In genomic region chr8:8951186-8951585, GRCm38 (mm10) we compare ENCODE assay signal across 27 mouse cellular contexts.
DNase-seq lines count a peak whose midpoint lies in the region; ATAC-seq and TF ChIP-seq lines count a peak whose summit lies in the region.
"Had no signal": no experiment of that assay in that cellular context is flagged by ENCODE, and none has a peak within 500 bp of the region (broad histone marks: within the 10 kb centered on the region; RNA-seq: fewer than 3 reads in every experiment).

No protein-coding gene starts in this region.

- H3K4me2 ChIP-seq in kidney, postnatal 0 days (ENCODE audit: low read length), result no peak overlapping the region
- no peak overlapping the region for H3K4me2 ChIP-seq in kidney, embryonic 15.5 days
- no peak overlapping the region for H3K4me2 ChIP-seq in midbrain, postnatal 0 days (ENCODE audit: low read depth, low read length, poor library complexity, severe bottlenecking)
- no peak overlapping the region for H3K4me2 ChIP-seq in liver, embryonic 11.5 days
- no peak overlapping the region for H3K4me2 ChIP-seq in intestine, embryonic 16.5 days (ENCODE audit: low read depth, low read length)
- H3K4me2 ChIP-seq: heart, embryonic 15.5 days; hindbrain, embryonic 14.5 days; midbrain, embryonic 13.5 days had no signal

- peak overlapping the region; percentile 2; the same call in 1 of the 2 replicates for H3K27ac ChIP-seq in kidney, postnatal 0 days
- no peak overlapping the region for H3K27ac ChIP-seq in kidney, embryonic 15.5 days
- no peak overlapping the region for H3K27ac ChIP-seq in midbrain, postnatal 0 days (ENCODE audit: low read depth, low read length)
- no peak overlapping the region for H3K27ac ChIP-seq in liver, embryonic 11.5 days (ENCODE audit: low read depth, low read length)
- H3K27ac ChIP-seq in intestine, embryonic 16.5 days (ENCODE audit: low read length), result no peak overlapping the region
- H3K27ac ChIP-seq: forebrain, embryonic 10.5 days; heart, embryonic 15.5 days; hindbrain, embryonic 14.5 days; midbrain, embryonic 13.5 days had no signal

- no peaks in the 10 kb centered on the region for H3K36me3 ChIP-seq in kidney, postnatal 0 days (ENCODE audit: insufficient read depth, low read length)
- no peaks in the 10 kb centered on the region for H3K36me3 ChIP-seq in kidney, embryonic 15.5 days
- no peaks in the 10 kb centered on the region for H3K36me3 ChIP-seq in midbrain, postnatal 0 days (ENCODE audit: insufficient read depth, low read length)
- H3K36me3 ChIP-seq in liver, embryonic 11.5 days (ENCODE audit: control insufficient read depth, insufficient read depth, low read length), result no peaks in the 10 kb centered on the region
- H3K36me3 ChIP-seq in intestine, embryonic 16.5 days (ENCODE audit: control insufficient read depth, insufficient read depth, low read length), result no peaks in the 10 kb centered on the region
- H3K36me3 ChIP-seq: forebrain, embryonic 10.5 days; heart, embryonic 15.5 days; midbrain, embryonic 13.5 days had no signal

- no peak for TF ChIP-seq CTCF in kidney, postnatal 0 days (IDR thresholded peaks at IDR 0.05; ENCODE audit: low read depth)
- no peak for TF ChIP-seq CTCF in midbrain, postnatal 0 days (IDR thresholded peaks at IDR 0.05)

- H3K4me1 ChIP-seq in kidney, postnatal 0 days (replicated peaks; ENCODE audit: insufficient read depth, low read length), result 0 out of 2 replicates have a peak, but pooled peaks cover 6% of the 10 kb centered on the region
- H3K4me1 ChIP-seq in kidney, embryonic 15.5 days, result peaks cover 11% of the 10 kb centered on the region
- 0 out of 2 replicates have a peak, but pooled peaks cover 5% of the 10 kb centered on the region for H3K4me1 ChIP-seq in midbrain, postnatal 0 days (ENCODE audit: insufficient read depth, low read length)
- 0 out of 2 replicates have a peak, but pooled peaks cover 5% of the 10 kb centered on the region for H3K4me1 ChIP-seq in liver, embryonic 11.5 days (replicated peaks; ENCODE audit: control insufficient read depth, insufficient read depth, low read length)
- 0 out of 2 replicates have a peak, but pooled peaks cover 5% of the 10 kb centered on the region for H3K4me1 ChIP-seq in intestine, embryonic 16.5 days (ENCODE audit: control insufficient read depth, insufficient read depth, low read length)

- H3K4me3 ChIP-seq in kidney, postnatal 0 days (replicated peaks; ENCODE audit: low read depth, low read length), result no peak overlapping the region
- no peak overlapping the region for H3K4me3 ChIP-seq in kidney, embryonic 15.5 days (replicated peaks)
- no peak overlapping the region for H3K4me3 ChIP-seq in midbrain, postnatal 0 days (ENCODE audit: low read depth, low read length)
- no peak overlapping the region for H3K4me3 ChIP-seq in liver, embryonic 11.5 days (ENCODE audit: low read depth, low read length)
- no peak overlapping the region for H3K4me3 ChIP-seq in intestine, embryonic 16.5 days (ENCODE audit: low read length)
- H3K4me3 ChIP-seq: forebrain, embryonic 10.5 days; heart, embryonic 15.5 days; midbrain, embryonic 13.5 days had no signal

- no peaks in the 10 kb centered on the region for H3K9me3 ChIP-seq in kidney, postnatal 0 days (replicated peaks; ENCODE audit: low read length)
- no peaks in the 10 kb centered on the region for H3K9me3 ChIP-seq in kidney, embryonic 15.5 days (replicated peaks)
- peaks cover 4% of the 10 kb centered on the region; the same call in 1 of the 2 replicates for H3K9me3 ChIP-seq in midbrain, postnatal 0 days (ENCODE audit: low read length)
- H3K9me3 ChIP-seq in liver, embryonic 11.5 days (ENCODE audit: control insufficient read depth, low read length), result no peaks in the 10 kb centered on the region
- H3K9me3 ChIP-seq in intestine, embryonic 16.5 days (ENCODE audit: control insufficient read depth, low read length), result no peaks in the 10 kb centered on the region
- H3K9me3 ChIP-seq: forebrain, embryonic 10.5 days; heart, embryonic 15.5 days; midbrain, embryonic 13.5 days had no signal

- 13% methylated on average over 9 of the region's 9 CpGs for WGBS in kidney, postnatal 0 days
- WGBS in kidney, embryonic 15.5 days, result 13% methylated on average over 9 of the region's 9 CpGs
- WGBS in midbrain, postnatal 0 days, result 55% methylated on average over 9 of the region's 9 CpGs
- WGBS in liver, embryonic 11.5 days, result 35% methylated on average over 9 of the region's 9 CpGs
- 26% methylated on average over 9 of the region's 9 CpGs for WGBS in intestine, embryonic 16.5 days

- H3K9ac ChIP-seq in kidney, postnatal 0 days (ENCODE audit: low read depth, low read length), result no peak overlapping the region
- H3K9ac ChIP-seq in kidney, embryonic 15.5 days, result no peak overlapping the region
- no peak overlapping the region for H3K9ac ChIP-seq in midbrain, postnatal 0 days (replicated peaks; ENCODE audit: low read length, poor library complexity, severe bottlenecking)
- no peak overlapping the region for H3K9ac ChIP-seq in liver, embryonic 11.5 days (ENCODE audit: low read depth, low read length)
- no peak overlapping the region for H3K9ac ChIP-seq in intestine, embryonic 16.5 days (ENCODE audit: low read depth, low read length)
- H3K9ac ChIP-seq: forebrain, postnatal 0 days; heart, embryonic 15.5 days; hindbrain, embryonic 14.5 days; midbrain, embryonic 13.5 days had no signal

- peak; percentile 26 for DNase-seq in kidney, postnatal 0 days (ENCODE audit: low spot score)
- DNase-seq in embryo, embryonic 11 days, result peak; percentile 46
- DNase-seq in midbrain, postnatal 0 days (ENCODE audit: low spot score), result no peak
- DNase-seq in liver, embryonic 11.5 days (ENCODE audit: low spot score), result no peak
- DNase-seq: adrenal gland, postnatal 10 days; cerebellum, adult 18-20 months; cerebellum, postnatal 25 days; forebrain, postnatal 0 days; gastrocnemius, postnatal 14 days; heart, postnatal 36 days; kidney, adult 9 months; kidney, postnatal 4 days; layer of hippocampus, adult 9-11 months; left cerebral cortex, postnatal 4 days; liver; lung, postnatal 4 days; thymus, postnatal 14 days had no signal

- no peak for ATAC-seq in kidney, postnatal 0 days (replicated peaks; ENCODE audit: low FRiP score, low read depth)
- ATAC-seq in kidney, embryonic 15.5 days (replicated peaks; ENCODE audit: low FRiP score), result no peak
- ATAC-seq in common myeloid progenitor, adult 5-6 weeks (replicated peaks; ENCODE audit: low read depth, poor library complexity, severe bottlenecking), result peak; percentile 21
- ATAC-seq in hematopoietic stem cell, adult 5-6 weeks (replicated peaks in 1 of 2; ENCODE audit: insufficient read depth in 1 of 2, low FRiP score in 2 of 2, low TSS enrichment in 1 of 2, low read depth in 1 of 2, poor library complexity in 2 of 2, severe bottlenecking in 2 of 2), result peak; percentile 51 to 52; a peak in 3 of 4 replicates
- no peak for ATAC-seq in midbrain, postnatal 0 days (ENCODE audit: low FRiP score)
- ATAC-seq in liver, embryonic 11.5 days (replicated peaks; ENCODE audit: low FRiP score), result no peak
- no peak for ATAC-seq in intestine, embryonic 16.5 days
- ATAC-seq: activated CD4-positive, CD25-positive, alpha-beta regulatory T cell, adult 4 months; forebrain, postnatal 0 days; inflammation-experienced regulatory T-cells, adult 6 months; midbrain, embryonic 13.5 days had no signal

- no peaks in the 10 kb centered on the region for H3K27me3 ChIP-seq in kidney, postnatal 0 days (ENCODE audit: insufficient read depth, low read length)
- peaks cover 4% of the 10 kb centered on the region; the same call in 1 of the 2 replicates for H3K27me3 ChIP-seq in kidney, embryonic 15.5 days
- H3K27me3 ChIP-seq in midbrain, postnatal 0 days (ENCODE audit: insufficient read depth, low read length), result no peaks in the 10 kb centered on the region
- H3K27me3 ChIP-seq in liver, embryonic 11.5 days (replicated peaks; ENCODE audit: control insufficient read depth, insufficient read depth, low read length), result no peaks in the 10 kb centered on the region
- no peaks in the 10 kb centered on the region for H3K27me3 ChIP-seq in intestine, embryonic 16.5 days (replicated peaks; ENCODE audit: control insufficient read depth, insufficient read depth, low read length)
- H3K27me3 ChIP-seq: heart, embryonic 15.5 days; midbrain, embryonic 13.5 days had no signal

Comparison
In these comparisons a context has a peak if more than half of its experiments do, and no peak if none do; other contexts are left out.
1. ATAC-seq: peak in common myeloid progenitor, adult 5-6 weeks (single experiment) and hematopoietic stem cell, adult 5-6 weeks (2 of 2); none in kidney, postnatal 0 days (single experiment), kidney, embryonic 15.5 days (single experiment), midbrain, postnatal 0 days (single experiment), liver, embryonic 11.5 days (single experiment) and intestine, embryonic 16.5 days (single experiment).
2. DNase-seq: peak in kidney, postnatal 0 days (single experiment) and embryo, embryonic 11 days (single experiment); none in midbrain, postnatal 0 days (single experiment) and liver, embryonic 11.5 days (single experiment).